Mouse (Mus musculus) embryonic facial prominence, embryonic 10.5 days (tissue): ENCODE measurements around the gene Dpp6. TPM values are rescaled to one million over a fixed set of nuclear protein-coding genes. Genes with fewer than 3 reads are reported as not detected.

Experiments
- DNase-seq: peaks from one replicate; pipeline ENCODE4 v3.0.0-alpha.2; 2017; ENCODE audit warnings: low spot score
- H3K27ac ChIP-seq: fragments of 300-500 bp; sonication (generic); replicated peaks from 2 replicates; pipeline ENCODE4 v1.5.1; 2016; ENCODE audit warnings: mild to moderate bottlenecking
- H3K27me3 ChIP-seq: fragments of 300-500 bp; sonication (generic); replicated peaks from 2 replicates; pipeline ENCODE4 v1.6.1; 2016; ENCODE audit warnings: low read depth, mild to moderate bottlenecking; ENCODE audit not compliant: poor library complexity, severe bottlenecking
- H3K36me3 ChIP-seq: fragments of 300-500 bp; sonication (generic); replicated peaks from 2 replicates; pipeline ENCODE4 v1.6.1; 2016; ENCODE audit warnings: mild to moderate bottlenecking, moderate library complexity
- H3K4me1 ChIP-seq: fragments of 300-500 bp; sonication (generic); 2 replicates; pipeline ENCODE4 v1.6.1; 2016
- H3K4me3 ChIP-seq: fragments of 300-500 bp; sonication (generic); 2 replicates; pipeline ENCODE4 v1.5.1; 2016; ENCODE audit warnings: mild to moderate bottlenecking, moderate library complexity
- H3K9me3 ChIP-seq: fragments of 300-500 bp; sonication (generic); 2 replicates; pipeline ENCODE4 v1.6.1; 2016; ENCODE audit warnings: mild to moderate bottlenecking
- WGBS: fragments of 180-500 bp; shearing (Covaris S2); methylation state at CpG from one replicate; pipeline ENCODE4 v1.1.7; 2016; 5-methylcytosine and 5-hydroxymethylcytosine counted together
- polyA plus RNA-seq: library from polyadenylated mRNA; unstranded; fragments of >200 nt; fragmentation: Nextera tagmentation; extraction: Ambion mirVana; gene quantifications from 2 replicates; pipeline ENCODE4 v1.2.1, GENCODE M21; 2016

The Dpp6 gene
- polyA plus RNA-seq, 1 experiment from 2014 or later, result 2.4 TPM

DNA sequence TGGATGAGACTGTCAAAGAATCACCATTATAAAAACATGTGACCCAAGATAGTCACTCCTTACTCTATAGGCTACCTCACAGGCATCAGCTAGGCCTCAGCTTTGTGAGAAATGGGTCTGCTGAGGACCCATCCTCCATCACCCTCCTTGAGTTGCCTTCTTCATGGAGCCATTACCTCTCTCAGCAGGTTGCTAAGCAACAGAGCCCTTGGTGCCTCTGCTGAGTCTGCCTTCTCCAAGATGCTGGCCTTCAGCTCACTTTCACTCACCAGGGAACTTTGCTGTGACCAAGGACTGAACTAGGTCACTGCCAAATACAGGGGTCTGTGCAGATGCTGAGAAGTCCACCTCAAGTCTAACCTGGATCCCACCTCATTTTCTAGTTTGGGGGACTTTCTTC is 582.1 kb downstream of the Dpp6 start:
- no peaks in the 10 kb centered on the region for H3K9me3 ChIP-seq
- no peaks in the 10 kb centered on the region for H3K27me3 ChIP-seq
- DNase-seq, result no peak
- no peak overlapping the region for H3K27ac ChIP-seq
- H3K4me1 ChIP-seq, result peaks cover 5% of the 10 kb centered on the region
- H3K36me3 ChIP-seq, result no peaks in the 10 kb centered on the region
- H3K4me3 ChIP-seq, result no peak overlapping the region

DNA sequence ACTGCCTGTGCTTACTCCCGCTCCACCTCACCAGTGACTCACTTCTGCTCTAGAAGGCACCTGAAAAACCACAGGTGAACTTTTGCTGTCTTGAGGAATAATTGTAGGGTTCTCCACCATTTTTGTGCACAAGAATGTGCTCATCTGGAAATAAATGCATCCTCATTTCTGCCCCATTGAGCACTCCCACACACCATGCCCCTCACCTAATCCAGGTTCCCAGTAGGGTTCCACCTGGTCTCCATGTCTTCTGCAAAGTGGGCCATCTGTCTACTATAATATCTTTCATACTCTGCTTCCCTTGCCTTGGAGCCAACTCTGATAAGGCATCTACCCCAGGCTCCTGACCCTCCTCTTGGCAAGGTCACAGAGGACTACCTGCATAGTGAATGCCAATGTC is 585.6 kb downstream of the Dpp6 start:
- H3K27me3 ChIP-seq, result no peaks in the 10 kb centered on the region
- no peaks in the 10 kb centered on the region for H3K36me3 ChIP-seq
- H3K27ac ChIP-seq, result no peak overlapping the region
- no peak for DNase-seq
- H3K4me3 ChIP-seq, result no peak overlapping the region
- no peaks in the 10 kb centered on the region for H3K9me3 ChIP-seq
- H3K4me1 ChIP-seq, result peaks cover 5% of the 10 kb centered on the region
- WGBS, result 89% methylated on average over 1 of the region's 1 CpGs

DNA sequence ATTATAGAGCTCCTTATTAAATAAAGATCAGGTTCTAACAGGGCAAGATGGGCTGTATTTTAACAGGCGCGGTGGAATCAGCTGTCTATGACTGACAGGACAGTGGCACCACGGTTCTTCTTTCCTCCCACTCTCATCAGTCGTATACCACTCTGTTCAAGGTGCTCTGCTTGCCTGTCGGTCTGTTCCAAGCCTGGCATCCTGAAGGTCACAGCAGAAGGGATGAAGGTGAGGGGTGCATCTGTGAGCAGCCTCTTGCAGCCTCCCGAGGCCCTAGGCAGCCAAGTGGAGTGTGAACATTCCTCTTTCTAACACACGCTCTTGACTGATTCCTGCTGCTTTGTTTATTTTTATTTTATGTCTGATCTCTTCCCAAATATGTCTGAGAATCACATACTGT is 591.9 kb downstream of the Dpp6 start:
- Histone ChIP-seq H3K27me3 (no peaks in the 10 kb centered on the region), H3K4me3 (no peak overlapping the region), H3K36me3 (no peaks in the 10 kb centered on the region), H3K4me1 (no peaks in the 10 kb centered on the region), H3K9me3 (no peaks in the 10 kb centered on the region), H3K27ac (no peak overlapping the region)
- no peak for DNase-seq
- WGBS, result 81% methylated on average over 7 of the region's 7 CpGs

DNA sequence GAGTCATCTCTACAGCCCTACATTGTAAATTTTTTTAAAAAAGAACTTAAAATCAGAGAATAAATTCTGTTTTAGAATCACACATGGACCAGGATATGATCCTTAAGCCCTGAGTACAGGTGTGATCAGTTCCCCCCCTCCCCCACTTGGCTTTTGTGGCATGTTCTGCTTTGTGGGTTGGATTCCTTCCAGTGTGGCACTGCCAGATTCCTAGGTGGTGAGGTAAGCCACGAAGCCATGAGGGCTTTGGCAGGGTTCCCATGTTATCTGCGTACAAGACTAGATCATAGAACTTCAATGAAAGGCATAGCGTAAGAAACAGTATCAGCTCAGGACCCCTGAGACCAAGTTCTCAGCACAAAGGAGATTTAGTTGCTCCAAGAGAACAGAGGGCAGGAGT is 596.0 kb downstream of the Dpp6 start:
- 84% methylated on average over 3 of the region's 3 CpGs for WGBS

DNA sequence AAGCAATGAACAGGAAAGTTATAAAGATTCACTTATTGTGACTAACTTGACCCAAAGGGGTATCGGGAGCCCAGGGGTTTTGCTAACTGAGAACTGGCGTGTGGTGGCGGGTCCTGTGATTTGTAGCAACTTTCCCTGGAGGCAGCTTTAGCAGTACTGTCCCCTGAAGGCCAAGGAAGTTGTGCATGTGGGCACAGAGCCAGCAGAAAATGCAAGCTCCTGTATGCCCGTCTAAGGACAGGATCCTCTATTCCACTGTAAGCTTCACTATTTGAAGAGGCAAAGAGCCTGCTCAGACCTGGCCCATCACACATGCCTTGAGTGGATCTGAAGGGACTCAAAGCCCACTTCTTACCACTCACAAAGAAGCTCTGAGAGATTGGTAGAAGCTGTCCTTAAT is 598.5 kb downstream of the Dpp6 start:
- H3K9me3 ChIP-seq, result no peaks in the 10 kb centered on the region
- H3K27ac ChIP-seq, result no peak overlapping the region
- no peaks in the 10 kb centered on the region for H3K36me3 ChIP-seq
- H3K27me3 ChIP-seq, result no peaks in the 10 kb centered on the region
- no peak overlapping the region for H3K4me3 ChIP-seq
- DNase-seq, result no peak
- H3K4me1 ChIP-seq, result no peaks in the 10 kb centered on the region
- 82% methylated on average over 4 of the region's 4 CpGs for WGBS

More for the DNA sequence above, 596.0 kb downstream of the Dpp6 start:
- Histone ChIP-seq H3K9me3 (no peaks in the 10 kb centered on the region), H3K4me1 (no peaks in the 10 kb centered on the region), H3K4me3 (no peak overlapping the region), H3K27me3 (no peaks in the 10 kb centered on the region), H3K36me3 (no peaks in the 10 kb centered on the region), H3K27ac (no peak overlapping the region)
- no peak for DNase-seq

DNA sequence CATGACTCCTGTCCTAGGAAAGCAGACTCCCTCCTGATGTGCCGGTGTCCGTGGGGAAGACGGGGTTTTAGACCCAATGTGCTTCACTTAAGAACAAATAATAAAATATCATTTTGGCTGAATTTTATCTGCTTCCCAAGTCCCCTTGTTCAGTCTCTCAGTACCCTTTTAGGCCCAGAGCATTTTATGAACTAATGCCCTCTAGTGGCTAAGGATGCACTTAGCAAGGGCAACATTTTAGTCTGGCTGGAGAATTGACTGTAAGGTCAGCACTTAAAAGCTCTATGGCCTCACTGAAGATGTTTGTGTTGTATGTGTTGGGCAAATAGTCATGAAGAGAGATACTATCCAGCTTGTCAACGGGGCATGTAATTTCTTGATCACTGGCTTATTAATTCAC is 599.6 kb downstream of the Dpp6 start:
- no peak overlapping the region for H3K27ac ChIP-seq
- no peaks in the 10 kb centered on the region for H3K36me3 ChIP-seq
- no peak overlapping the region for H3K4me3 ChIP-seq
- no peaks in the 10 kb centered on the region for H3K9me3 ChIP-seq
- WGBS, result 63% methylated on average over 4 of the region's 4 CpGs
- no peaks in the 10 kb centered on the region for H3K4me1 ChIP-seq
- DNase-seq, result no peak
- no peaks in the 10 kb centered on the region for H3K27me3 ChIP-seq

DNA sequence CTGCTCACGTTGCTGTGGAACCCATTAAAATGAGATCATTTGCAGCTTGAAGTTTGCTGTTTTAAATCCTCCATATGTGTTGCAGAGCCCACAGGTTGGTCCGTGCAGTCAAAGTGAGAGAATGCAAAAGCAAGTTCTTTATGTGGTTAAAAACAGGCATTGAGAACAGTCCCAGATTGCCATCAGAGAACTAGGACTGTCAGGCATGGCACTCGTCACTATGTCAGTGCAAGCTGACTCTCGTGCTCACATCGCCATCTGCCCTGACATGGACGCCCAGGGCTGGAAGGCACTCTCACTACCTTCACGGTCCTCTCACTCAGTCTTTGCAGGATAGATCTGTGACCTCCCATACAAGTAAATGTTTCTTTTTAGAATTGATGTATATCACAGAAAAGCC is 600.4 kb downstream of the Dpp6 start:
- H3K27me3 ChIP-seq, result no peaks in the 10 kb centered on the region
- no peak overlapping the region for H3K27ac ChIP-seq
- no peaks in the 10 kb centered on the region for H3K36me3 ChIP-seq
- WGBS, result 68% methylated on average over 7 of the region's 7 CpGs
- DNase-seq, result no peak
- no peak overlapping the region for H3K4me3 ChIP-seq
- no peaks in the 10 kb centered on the region for H3K4me1 ChIP-seq
- no peaks in the 10 kb centered on the region for H3K9me3 ChIP-seq

DNA sequence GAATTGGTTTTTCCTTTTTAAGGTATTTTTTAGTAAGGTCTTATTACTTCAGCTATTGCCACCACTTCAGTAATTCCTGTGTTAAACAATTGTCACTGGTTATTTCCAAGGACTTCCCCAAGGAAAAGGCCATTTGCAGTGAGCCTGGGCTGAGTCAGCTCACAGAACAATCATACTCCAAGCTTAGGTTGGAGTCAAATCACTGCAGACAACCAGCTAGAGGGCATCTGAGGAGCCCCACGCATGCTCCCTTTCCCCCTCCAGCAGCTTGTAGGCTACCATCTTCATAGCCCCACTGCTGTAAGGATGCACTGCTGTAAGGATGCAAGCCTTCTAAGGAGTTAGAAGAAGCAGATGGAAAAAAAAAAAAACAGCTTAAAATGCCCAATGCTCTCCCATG is 601.9 kb downstream of the Dpp6 start:
- Histone ChIP-seq H3K4me1 (no peaks in the 10 kb centered on the region), H3K27ac (no peak overlapping the region), H3K9me3 (no peaks in the 10 kb centered on the region), H3K4me3 (no peak overlapping the region), H3K36me3 (no peaks in the 10 kb centered on the region), H3K27me3 (no peaks in the 10 kb centered on the region)
- no peak for DNase-seq
- WGBS, result 74% methylated on average over 1 of the region's 1 CpGs

DNA sequence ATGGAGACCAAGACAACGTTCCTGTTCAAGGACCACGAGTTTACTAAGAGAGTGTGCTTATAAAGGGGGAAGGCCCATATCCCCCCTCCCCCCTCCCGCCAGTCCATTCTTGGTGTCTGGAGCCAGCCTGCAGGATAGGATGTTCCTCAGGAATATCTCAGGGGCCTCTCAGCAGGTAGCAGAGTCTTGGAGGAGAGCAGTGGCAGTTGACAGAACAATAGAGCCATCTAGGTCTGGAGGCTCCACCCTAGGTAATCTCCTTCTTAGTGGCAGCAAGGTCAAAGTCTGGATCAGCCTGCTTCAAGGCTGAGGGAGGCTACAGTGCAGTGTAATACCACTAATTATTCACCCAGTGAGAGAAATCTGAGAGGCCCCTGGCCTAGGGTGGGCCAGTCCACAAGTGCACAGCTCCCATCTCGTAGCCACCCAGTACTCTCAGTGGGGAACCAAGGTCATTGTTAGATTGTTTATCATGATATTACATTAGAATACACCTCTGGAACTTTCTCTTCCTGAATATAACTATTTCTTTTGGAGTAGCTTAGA is 604.2 kb downstream of the Dpp6 start:
- Histone ChIP-seq H3K4me3 (no peak overlapping the region), H3K4me1 (no peaks in the 10 kb centered on the region), H3K27me3 (no peaks in the 10 kb centered on the region), H3K27ac (no peak overlapping the region), H3K36me3 (no peaks in the 10 kb centered on the region), H3K9me3 (no peaks in the 10 kb centered on the region)
- DNase-seq, result no peak
- 76% methylated on average over 4 of the region's 4 CpGs for WGBS

DNA sequence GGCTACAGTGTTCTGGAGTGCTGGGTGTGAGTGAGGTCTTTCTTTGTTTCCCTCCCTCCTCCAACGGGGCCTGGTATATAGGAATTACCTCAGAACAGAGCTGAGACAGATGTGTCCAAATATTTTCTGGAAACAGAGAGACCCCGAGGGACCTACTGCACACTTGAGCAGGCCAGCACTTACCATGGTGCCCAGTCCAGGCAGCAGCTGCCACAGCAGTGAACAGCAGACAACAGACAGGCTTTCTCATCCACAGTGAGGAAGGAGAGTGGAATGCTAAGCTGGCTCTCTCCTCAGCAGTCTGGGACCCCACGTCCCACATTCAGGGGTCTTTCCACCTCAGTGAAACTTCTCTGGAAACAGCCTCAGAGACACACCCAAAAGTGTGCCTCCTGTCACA is 606.8 kb downstream of the Dpp6 start:
- no peak for DNase-seq
- Histone ChIP-seq H3K4me3 (no peak overlapping the region), H3K9me3 (no peaks in the 10 kb centered on the region), H3K27me3 (no peaks in the 10 kb centered on the region), H3K4me1 (no peaks in the 10 kb centered on the region), H3K27ac (no peak overlapping the region), H3K36me3 (no peaks in the 10 kb centered on the region)
- WGBS, result 72% methylated on average over 3 of the region's 3 CpGs

DNA sequence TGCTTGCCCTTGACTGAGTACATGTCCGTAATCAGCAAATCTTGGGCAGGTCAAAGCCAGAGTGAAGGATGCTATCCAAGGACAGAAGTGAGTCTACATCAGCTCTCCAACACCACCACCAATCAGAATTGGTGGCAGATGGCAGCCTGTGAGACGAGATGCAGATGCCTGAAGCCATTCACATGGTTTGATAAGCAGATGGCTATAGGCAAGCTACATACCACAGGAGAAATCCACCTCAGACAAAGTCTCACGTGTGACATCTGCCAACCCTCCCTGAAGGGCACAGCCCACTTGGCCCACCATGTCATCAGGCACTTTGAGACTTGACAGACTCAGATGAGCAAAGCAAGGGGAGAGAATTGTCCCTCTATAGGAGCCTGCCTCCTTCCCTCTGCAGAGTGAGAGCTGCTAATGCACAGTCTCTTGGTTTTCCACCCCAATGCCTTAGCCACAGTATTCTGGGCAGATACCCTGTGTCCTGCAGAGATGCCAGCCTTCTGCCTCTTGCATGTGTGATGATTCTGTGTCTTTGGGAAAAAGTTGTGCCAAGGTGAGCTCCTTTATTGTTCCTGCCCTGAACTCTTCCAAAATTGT is 607.6 kb downstream of the Dpp6 start:
- no peak for DNase-seq
- H3K27ac ChIP-seq, result no peak overlapping the region
- H3K27me3 ChIP-seq, result no peaks in the 10 kb centered on the region
- H3K9me3 ChIP-seq, result no peaks in the 10 kb centered on the region
- H3K4me3 ChIP-seq, result no peak overlapping the region
- WGBS, result 66% methylated on average over 3 of the region's 3 CpGs
- H3K4me1 ChIP-seq, result no peaks in the 10 kb centered on the region
- H3K36me3 ChIP-seq, result no peaks in the 10 kb centered on the region

DNA sequence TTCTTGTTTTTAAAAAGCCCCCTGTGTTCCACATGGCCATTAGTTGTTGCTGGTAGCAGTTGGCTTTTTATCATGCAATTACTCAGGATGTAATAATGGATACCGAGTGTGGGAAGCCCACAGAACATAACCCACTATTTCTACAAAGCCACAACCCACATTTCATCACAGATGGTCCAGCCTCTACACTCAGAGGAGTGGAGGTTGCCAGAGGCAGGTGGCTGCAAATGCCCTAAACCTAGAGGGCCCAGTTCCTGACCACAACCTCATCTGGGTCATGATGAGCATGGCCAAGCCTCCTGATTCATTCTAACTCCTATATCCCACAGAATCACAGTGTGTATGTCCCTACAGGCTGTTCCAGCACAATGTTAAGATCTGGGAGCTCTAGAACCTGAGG is 609.2 kb downstream of the Dpp6 start:
- DNase-seq, result no peak
- Histone ChIP-seq H3K4me3 (no peak overlapping the region), H3K36me3 (no peaks in the 10 kb centered on the region), H3K9me3 (no peaks in the 10 kb centered on the region), H3K27ac (no peak overlapping the region), H3K27me3 (no peaks in the 10 kb centered on the region), H3K4me1 (no peaks in the 10 kb centered on the region)
- WGBS, result 89% methylated on average over 1 of the region's 1 CpGs

DNA sequence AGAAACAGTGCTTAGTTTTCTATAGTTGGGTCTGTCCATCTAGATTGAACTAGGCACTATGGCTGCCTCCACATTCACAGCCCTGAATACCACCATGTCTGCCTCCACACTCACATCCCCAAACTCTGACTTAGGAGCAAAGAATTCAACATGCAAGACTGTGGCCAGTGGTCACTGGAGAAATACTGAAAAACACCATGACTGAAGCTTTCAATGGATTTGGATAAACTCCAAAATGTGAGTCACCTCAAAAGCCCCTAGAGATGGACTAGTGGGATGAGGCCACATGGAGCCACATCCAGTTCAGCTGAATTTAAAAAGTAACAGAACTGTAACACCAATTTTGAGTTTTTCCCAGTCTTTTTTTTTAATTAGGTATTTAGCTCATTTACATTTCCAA is 616.6 kb downstream of the Dpp6 start:
- no peaks in the 10 kb centered on the region for H3K36me3 ChIP-seq
- DNase-seq, result no peak
- no peaks in the 10 kb centered on the region for H3K9me3 ChIP-seq

More for the DNA sequence above, 616.6 kb downstream of the Dpp6 start:
- H3K27ac ChIP-seq, result no peak overlapping the region
- no peak overlapping the region for H3K4me3 ChIP-seq
- no peaks in the 10 kb centered on the region for H3K4me1 ChIP-seq
- no peaks in the 10 kb centered on the region for H3K27me3 ChIP-seq
